In the genomic region with DNA sequence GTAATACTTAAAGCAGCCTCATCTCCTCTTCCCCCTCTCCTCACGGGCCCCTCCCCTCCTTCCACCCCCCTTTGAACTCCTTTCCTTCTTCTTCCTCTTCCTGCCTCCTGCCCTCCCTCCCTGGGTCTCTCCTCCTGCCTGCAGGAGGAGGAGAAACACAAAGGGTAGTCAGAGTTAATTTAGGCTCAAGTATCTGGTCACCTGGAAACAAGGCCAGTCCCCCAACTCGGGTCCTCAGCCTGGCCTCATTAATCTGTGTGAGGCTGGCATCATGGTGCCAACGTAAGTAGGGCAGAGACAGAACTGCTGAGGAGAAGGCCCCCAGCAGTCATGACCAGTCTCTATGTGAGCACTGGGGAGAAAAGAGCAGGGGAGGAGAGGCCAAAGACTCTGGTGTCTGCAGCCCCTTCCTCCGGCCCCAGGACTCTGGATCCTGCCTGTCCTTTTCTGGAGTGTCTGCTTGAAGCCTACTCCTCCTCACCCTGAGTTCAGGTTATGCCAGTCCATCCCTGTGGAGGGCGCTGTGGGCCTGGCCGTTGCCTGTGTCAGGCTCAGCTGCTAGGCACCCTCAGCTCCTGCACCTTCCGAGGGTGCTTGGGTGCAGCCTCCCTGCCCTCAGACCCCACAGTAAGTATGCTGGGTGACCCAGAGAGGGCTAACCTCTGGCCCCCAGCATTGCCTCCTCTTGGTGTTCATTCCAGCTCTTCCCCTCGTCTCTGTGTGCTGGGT, we compare ENCODE assay signal across 23 mouse cellular contexts.
DNase-seq lines count a peak whose midpoint lies in the region; ATAC-seq and TF ChIP-seq lines count a peak whose summit lies in the region.
"Had no signal": no experiment of that assay in that cellular context is flagged by ENCODE, and none has a peak within 500 bp of the region (broad histone marks: within the 10 kb centered on the region; RNA-seq: fewer than 3 reads in every experiment).

No protein-coding gene starts in this region.

- in situ Hi-C loops in ES-E14 (cut with MboI; ENCODE audit: low sequenced_read_pairs in 2 of 2, unreplicated experiment in 2 of 2): no loop called here

- peaks cover 16% of the 10 kb centered on the region for H3K27me3 ChIP-seq in forebrain, embryonic 13.5 days
- H3K27me3 ChIP-seq in forebrain, embryonic 11.5 days (ENCODE audit: control insufficient read depth, insufficient read depth, low read length): no peaks in the 10 kb centered on the region
- H3K27me3 ChIP-seq in neural tube, embryonic 15.5 days (replicated peaks): 0 out of 2 replicates have a peak, but pooled peaks cover 6% of the 10 kb centered on the region
- H3K27me3 ChIP-seq: liver, embryonic 15.5 days; midbrain, embryonic 15.5 days had no signal

- no peaks in the 10 kb centered on the region for H3K9me3 ChIP-seq in forebrain, embryonic 13.5 days (replicated peaks)
- H3K9me3 ChIP-seq in forebrain, embryonic 11.5 days (ENCODE audit: control insufficient read depth, low read length): no peaks in the 10 kb centered on the region
- H3K9me3 ChIP-seq in ES-E14 (ENCODE audit: control insufficient read depth, insufficient read depth, low read depth, low read length): no peaks in the 10 kb centered on the region
- no peaks in the 10 kb centered on the region for H3K9me3 ChIP-seq in neural tube, embryonic 15.5 days (replicated peaks)
- H3K9me3 ChIP-seq: limb, embryonic 15.5 days; liver, embryonic 15.5 days; midbrain, embryonic 15.5 days had no signal

- H3K4me3 ChIP-seq in forebrain, embryonic 13.5 days: no peak overlapping the region
- no peak overlapping the region for H3K4me3 ChIP-seq in forebrain, embryonic 11.5 days (ENCODE audit: low read depth, low read length)
- no peak overlapping the region for H3K4me3 ChIP-seq in left cerebral cortex, adult 2 months
- no peak overlapping the region for H3K4me3 ChIP-seq in ES-E14 (ENCODE audit: insufficient read depth in 1 of 2, low read depth in 1 of 2, low read length in 2 of 2, poor library complexity in 1 of 2, severe bottlenecking in 1 of 2)
- no peak overlapping the region for H3K4me3 ChIP-seq in neural tube, embryonic 15.5 days (replicated peaks)
- H3K4me3 ChIP-seq: gastrocnemius, adult 2 months; limb, embryonic 15.5 days; liver, embryonic 15.5 days; midbrain, embryonic 15.5 days; myocyte had no signal

- H3K4me1 ChIP-seq in forebrain, embryonic 13.5 days: peaks cover 53% of the 10 kb centered on the region
- H3K4me1 ChIP-seq in forebrain, embryonic 11.5 days (replicated peaks; ENCODE audit: control insufficient read depth, insufficient read depth, low read length): peaks cover 11% of the 10 kb centered on the region; the same call in 1 of the 2 replicates
- peaks cover 11 to 45% of the 10 kb centered on the region in 2 experiments; a peak in 3 of 4 replicates for H3K4me1 ChIP-seq in ES-E14 (ENCODE audit: control insufficient read depth in 2 of 2, insufficient read depth in 2 of 2, low read length in 2 of 2, poor library complexity in 1 of 2)
- H3K4me1 ChIP-seq in neural tube, embryonic 15.5 days: peaks cover 42% of the 10 kb centered on the region
- H3K4me1 ChIP-seq: liver, embryonic 15.5 days had no signal

- H3K4me2 ChIP-seq in forebrain, embryonic 13.5 days: no peak overlapping the region
- H3K4me2 ChIP-seq in forebrain, embryonic 11.5 days (ENCODE audit: low read depth, low read length, severe bottlenecking): no peak overlapping the region
- H3K4me2 ChIP-seq in neural tube, embryonic 15.5 days: no peak overlapping the region
- H3K4me2 ChIP-seq: limb, embryonic 15.5 days; liver, embryonic 15.5 days; midbrain, embryonic 15.5 days had no signal

- no peaks in the 10 kb centered on the region for H3K36me3 ChIP-seq in forebrain, embryonic 13.5 days (ENCODE audit: poor library complexity, severe bottlenecking)
- H3K36me3 ChIP-seq in forebrain, embryonic 11.5 days (ENCODE audit: control insufficient read depth, insufficient read depth, low read length): no peaks in the 10 kb centered on the region
- no peaks in the 10 kb centered on the region; the same call in 1 of the 2 replicates for H3K36me3 ChIP-seq in ES-E14 (ENCODE audit: control insufficient read depth, insufficient read depth, low read length, poor library complexity, severe bottlenecking)
- H3K36me3 ChIP-seq in neural tube, embryonic 15.5 days: no peaks in the 10 kb centered on the region
- H3K36me3 ChIP-seq: limb, embryonic 15.5 days; liver, embryonic 15.5 days; midbrain, embryonic 15.5 days had no signal

- H3K9ac ChIP-seq in forebrain, embryonic 13.5 days: no peak overlapping the region
- no peak overlapping the region for H3K9ac ChIP-seq in forebrain, embryonic 11.5 days (ENCODE audit: low read length)
- no peak overlapping the region for H3K9ac ChIP-seq in ES-E14 (ENCODE audit: insufficient read depth, low read depth, low read length, poor library complexity, severe bottlenecking)
- no peak overlapping the region for H3K9ac ChIP-seq in neural tube, embryonic 15.5 days (replicated peaks)
- H3K9ac ChIP-seq: limb, embryonic 15.5 days; liver, embryonic 15.5 days; midbrain, embryonic 15.5 days had no signal

- 49% methylated on average over 8 of the region's 8 CpGs for WGBS in forebrain, embryonic 13.5 days
- 52% methylated on average over 8 of the region's 8 CpGs for WGBS in forebrain, embryonic 11.5 days
- 51% methylated on average over 8 of the region's 8 CpGs for WGBS in neural tube, embryonic 15.5 days

- H3K27ac ChIP-seq in forebrain, embryonic 13.5 days: peak overlapping the region; percentile 6; the same call in 1 of the 2 replicates
- no peak overlapping the region for H3K27ac ChIP-seq in forebrain, embryonic 11.5 days (ENCODE audit: low read depth, low read length)
- no peak overlapping the region for H3K27ac ChIP-seq in left cerebral cortex, adult 2 months
- H3K27ac ChIP-seq in ES-E14 (ENCODE audit: insufficient read depth, low read depth, low read length, poor library complexity, severe bottlenecking): no peak overlapping the region
- no peak overlapping the region for H3K27ac ChIP-seq in neural tube, embryonic 15.5 days (replicated peaks)
- H3K27ac ChIP-seq: gastrocnemius, adult 2 months; limb, embryonic 15.5 days; liver, embryonic 15.5 days; midbrain, embryonic 15.5 days had no signal

- peak; percentile 8 for TF ChIP-seq CTCF in left cerebral cortex, adult 2 months (IDR thresholded peaks at IDR 0.05)

- intact Hi-C loops in left cerebral cortex, adult 2 months (cut with DNase I): no loop called here
- intact Hi-C loops in left cerebral cortex, postnatal 36 days (cut with DNase I): no loop called here

- DNase-seq in forebrain, embryonic 11.5 days (ENCODE audit: low spot score): no peak
- no peak for DNase-seq in left cerebral cortex, adult 2 months (ENCODE audit: extremely low spot score in 1 of 2, low spot score in 2 of 2)
- no peak for DNase-seq in left cerebral cortex, postnatal 36 days (ENCODE audit: low spot score in 2 of 2)
- no peak for DNase-seq in ES-E14 (ENCODE audit: low read depth, low spot score)
- DNase-seq in retina, embryonic 14.5 days (ENCODE audit: low spot score): peak; percentile 72
- no peak for DNase-seq in frontal cortex, postnatal 10 days (ENCODE audit: low spot score in 2 of 2)
- DNase-seq: adrenal gland, postnatal 10 days; cerebellum, adult 8-10 months; gastrocnemius, adult 2 months; heart, postnatal 4 days; kidney, postnatal 25 days; left cerebral cortex, postnatal 4 days; lung, postnatal 4 days; thymus, adult 2 months; thymus, postnatal 4 days had no signal

- no peak for ATAC-seq in forebrain, embryonic 13.5 days
- no peak for ATAC-seq in forebrain, embryonic 11.5 days (replicated peaks; ENCODE audit: low FRiP score)
- no peak for ATAC-seq in neural tube, embryonic 15.5 days (ENCODE audit: low FRiP score)
- ATAC-seq: activated CD4-positive, CD25-positive, alpha-beta regulatory T cell, adult 4 months; CD4-positive, CD25-positive, alpha-beta regulatory T cell, adult 4 months; midbrain, embryonic 15.5 days had no signal

TF ChIP-seq in ES-E14, 5 proteins besides CTCF, POLR2A, EP300 and RAD21:
- TF ChIP-seq HCFC1 (IDR thresholded peaks at IDR 0.05; ENCODE audit: borderline replicate concordance, insufficient read depth, low read length): no peak
- TF ChIP-seq CHD2 (IDR thresholded peaks at IDR 0.05; ENCODE audit: low read depth, low read length): no peak
- TF ChIP-seq ZNF384 (IDR thresholded peaks at IDR 0.05; ENCODE audit: low read depth, low read length): no peak
- peak; percentile 34; the same call in 1 of the 2 replicates for TF ChIP-seq ZC3H11A (IDR thresholded peaks at IDR 0.05; ENCODE audit: borderline replicate concordance, low read depth, low read length)
